Mouse (Mus musculus): ENCODE data around the gene Tas2r135. TPM values are rescaled to one million over a fixed set of nuclear protein-coding genes. Genes with fewer than 3 reads are reported as not detected.

Gene Tas2r135
- not detected for polyA plus RNA-seq (2017; shearing (Covaris generic))

DNA sequence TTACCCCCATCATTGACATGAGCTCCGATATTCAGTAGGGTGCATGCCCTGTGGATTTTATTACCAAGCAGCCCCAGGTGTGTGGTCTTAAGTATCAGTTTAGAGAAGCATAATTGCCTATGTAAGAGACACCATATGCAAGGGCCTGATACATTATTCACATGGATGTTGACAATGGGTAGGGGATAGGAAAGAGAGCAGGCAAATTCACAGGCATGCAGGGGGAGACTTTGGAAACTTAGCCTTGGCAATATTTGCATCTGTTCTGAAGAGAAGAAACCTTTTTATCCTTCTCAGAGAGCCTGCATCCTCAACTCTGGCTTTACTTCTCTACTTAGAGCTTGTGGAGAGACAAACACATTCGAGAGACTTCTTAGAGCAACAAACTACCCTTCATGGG, at the start of gene Tas2r135:
Tas2r135 (plus strand) TSS at position 301 of the 400 bp plus-strand sequence.

DNA sequence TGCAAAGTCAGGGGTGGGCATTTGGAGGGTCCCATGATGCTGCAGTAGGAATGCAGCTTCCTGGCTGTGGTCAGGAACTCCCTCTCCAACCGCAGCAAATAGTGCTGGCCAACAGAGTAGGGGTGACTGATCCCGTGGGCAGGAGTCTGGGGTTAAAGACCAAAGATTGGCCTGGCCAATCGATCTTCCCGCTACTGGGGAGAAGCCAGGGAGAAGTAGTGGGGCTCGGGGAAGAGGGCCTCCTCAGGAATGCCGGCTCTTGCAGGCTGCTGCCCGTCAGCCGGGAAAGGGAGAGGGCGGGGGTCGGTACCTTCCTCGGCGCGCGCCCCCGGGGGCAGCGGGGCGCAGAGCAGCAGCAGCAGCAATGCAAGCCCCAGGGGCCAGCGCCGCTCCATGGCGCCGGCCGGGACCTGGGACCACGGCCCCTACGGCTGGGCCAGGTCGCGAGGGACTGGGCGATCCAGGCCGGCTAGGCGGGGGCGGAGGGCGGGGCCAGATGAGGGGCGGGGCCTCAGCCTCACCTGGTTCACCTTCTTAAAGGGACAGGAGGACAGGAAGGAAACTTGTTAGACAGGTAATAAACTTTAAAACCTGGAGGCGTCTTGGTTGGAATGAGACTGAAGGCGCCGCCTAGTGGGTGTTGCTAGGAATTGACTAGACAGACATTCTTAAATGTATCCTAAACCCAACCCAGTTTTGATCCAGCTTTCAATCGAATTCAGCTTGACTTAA, 32.3 kb upstream of the Tas2r135 start, which contains the start of gene Epha1:
Epha1 (minus strand) TSS at position 453 of the 732 bp plus-strand sequence.

DNA sequence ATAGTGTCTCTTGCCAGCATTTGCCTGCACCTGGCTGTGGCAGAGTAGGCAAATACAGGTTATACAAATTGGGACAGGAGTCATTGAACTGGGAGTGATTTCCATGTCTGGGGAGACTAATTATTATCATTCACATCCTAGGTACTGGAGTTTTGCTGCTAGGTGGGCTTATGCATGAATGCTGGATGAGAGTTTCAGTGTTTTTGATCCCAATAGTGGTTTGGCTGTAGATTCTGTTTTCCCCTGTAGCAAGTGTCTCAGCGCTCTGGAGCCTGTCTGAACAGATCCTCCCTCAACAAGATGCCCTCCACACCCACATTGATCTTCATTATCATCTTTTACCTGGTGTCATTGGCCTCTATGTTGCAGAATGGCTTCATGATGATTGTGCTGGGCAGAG, 5.3 kb upstream of the Tas2r135 start, which contains the start of gene Tas2r143:
Tas2r143 (plus strand) TSS at position 301 of the 400 bp plus-strand sequence.

DNA sequence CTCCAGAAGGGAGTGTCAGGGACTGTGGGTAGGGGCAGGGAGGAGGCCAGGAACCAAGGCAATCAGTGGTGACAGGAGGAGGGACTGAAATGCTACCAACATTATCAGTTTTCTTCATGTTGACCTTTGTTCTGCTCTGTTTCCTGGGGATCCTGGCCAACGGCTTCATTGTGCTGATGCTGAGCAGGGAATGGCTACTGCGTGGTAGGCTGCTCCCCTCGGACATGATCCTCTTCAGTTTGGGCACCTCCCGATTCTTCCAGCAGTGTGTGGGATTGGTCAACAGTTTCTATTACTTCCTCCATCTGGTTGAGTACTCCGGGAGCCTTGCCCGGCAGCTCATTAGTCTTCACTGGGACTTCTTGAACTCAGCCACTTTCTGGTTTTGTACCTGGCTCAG, 29.2 kb downstream of the Tas2r135 start, which contains the start of gene Tas2r126:
Tas2r126 (plus strand) TSS at position 90 of the 400 bp plus-strand sequence.

Other genes with a start within 250 kb of the Tas2r135 start
- gene Tas2r144, start 190.1 kb upstream of the Tas2r135 start, polyA plus RNA-seq (2017; shearing (Covaris generic)), result not detected
- gene Gstk1, start 159.5 kb upstream of the Tas2r135 start, polyA plus RNA-seq (2017; shearing (Covaris generic)), result 10 to 100 TPM in 1 of 2 experiments, 1 to 10 TPM in 1; 8.7 to 12.3 TPM
- under 1 TPM in 1 of 2 experiments, not detected in 1; 0.23 TPM for gene Tmem139, start 143.5 kb upstream of the Tas2r135 start, polyA plus RNA-seq (2017; shearing (Covaris generic))
- 10 to 100 TPM; 63.1 to 67.8 TPM for gene Casp2, start 140.4 kb upstream of the Tas2r135 start, polyA plus RNA-seq (2017; shearing (Covaris generic))
- under 1 TPM; 0.31 to 0.81 TPM for gene Clcn1, start 118.7 kb upstream of the Tas2r135 start, polyA plus RNA-seq (2017; shearing (Covaris generic))
- under 1 TPM in 1 of 2 experiments, not detected in 1; 0.08 TPM for gene Fam131b, start 80.8 kb upstream of the Tas2r135 start, polyA plus RNA-seq (2017; shearing (Covaris generic))
- 100 to 1,000 TPM; 169 to 203 TPM for gene Zyx, start 55.8 kb upstream of the Tas2r135 start, polyA plus RNA-seq (2017; shearing (Covaris generic))
- gene Epha1, start 32.2 kb upstream of the Tas2r135 start, polyA plus RNA-seq (2017; shearing (Covaris generic)), result under 1 TPM; 0.34 to 0.49 TPM
- not detected for gene Tas2r143, start 5.2 kb upstream of the Tas2r135 start, polyA plus RNA-seq (2017; shearing (Covaris generic))
- 1 to 10 TPM in 1 of 2 experiments, not detected in 1; 4.6 TPM for gene Tas2r126, start 29.1 kb downstream of the Tas2r135 start, polyA plus RNA-seq (2017; shearing (Covaris generic))
- not detected for gene Olfr458, start 59.8 kb downstream of the Tas2r135 start, polyA plus RNA-seq (2017; shearing (Covaris generic))
- gene Olfr457, start 70.9 kb downstream of the Tas2r135 start, polyA plus RNA-seq (2017; shearing (Covaris generic)), result under 1 TPM; 0.04 to 0.42 TPM
- 1 to 10 TPM in 1 of 2 experiments, under 1 TPM in 1; 0.24 to 1.7 TPM for gene Olfr456, start 81.8 kb downstream of the Tas2r135 start, polyA plus RNA-seq (2017; shearing (Covaris generic))
- under 1 TPM in 1 of 2 experiments, not detected in 1; 0.12 TPM for gene Olfr455, start 142.2 kb downstream of the Tas2r135 start, polyA plus RNA-seq (2017; shearing (Covaris generic))
- 1 to 10 TPM in 1 of 2 experiments, under 1 TPM in 1; 0.13 to 2.0 TPM for gene Tcaf3, start 192.3 kb downstream of the Tas2r135 start, polyA plus RNA-seq (2017; shearing (Covaris generic))
- under 1 TPM; 0.11 to 0.31 TPM for gene Tcaf2, start 239.8 kb downstream of the Tas2r135 start, polyA plus RNA-seq (2017; shearing (Covaris generic))